Mouse (Mus musculus) thymus, adult 2 months (tissue): ENCODE data around the gene Repin1.

Source experiments
- CTCF ChIP-seq: fragments of 200-500 bp; IDR thresholded peaks from 2 replicates; pipeline ENCODE4 v1.5.1; 2012; ENCODE audit warnings: mild to moderate bottlenecking, control low read depth, low read length, moderate library complexity, borderline replicate concordance; ENCODE audit not compliant: control insufficient read depth, poor library complexity, insufficient read depth; ENCODE audit errors: extremely low read depth
- POLR2A ChIP-seq: fragments of 200-500 bp; IDR thresholded peaks from 2 replicates; pipeline ENCODE4 v1.6.1; 2012; ENCODE audit warnings: mild to moderate bottlenecking, low read length, control low read depth, moderate library complexity; ENCODE audit not compliant: control insufficient read depth, poor library complexity, insufficient read depth; ENCODE audit errors: extremely low read depth

GRCm38 (mm10) chr6:48626464-48626863, 32.8 kb downstream of the Repin1 start, which contains the start of gene AI854703:
- TF ChIP-seq CTCF: no peak
- no peak for TF ChIP-seq POLR2A
